Mouse (Mus musculus): ENCODE measurements around the gene Ifnl3. TPM values are rescaled to one million over a fixed set of nuclear protein-coding genes. Genes with fewer than 3 reads are reported as not detected.

The Ifnl3 gene
- polyA plus RNA-seq, 2 experiments = not detected

DNA sequence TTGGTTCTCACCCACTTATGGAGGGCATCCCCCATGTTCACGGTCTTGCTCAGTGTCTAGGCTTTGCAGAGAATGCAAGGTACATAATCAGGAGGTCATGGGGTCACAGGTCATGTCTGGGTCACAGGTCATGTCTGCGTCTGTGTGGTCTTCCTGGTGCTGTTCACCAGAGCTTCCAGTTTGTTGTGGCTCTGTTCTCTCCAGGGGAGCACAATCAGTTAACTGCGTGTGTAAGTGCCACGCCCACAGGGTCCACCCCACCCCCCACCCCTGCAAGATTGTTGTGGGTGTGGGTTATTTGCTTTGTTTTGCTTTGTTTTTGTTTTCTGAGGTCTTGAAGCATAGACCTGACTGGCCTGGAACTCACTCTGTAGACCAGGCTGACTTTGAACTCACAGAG is 38.4 kb upstream of the Ifnl3 start:
- Histone ChIP-seq H3K4me3 (ENCODE audit: insufficient read depth in 1 of 2, low read depth in 2 of 2, low read length in 2 of 2) (no peak overlapping the region), H3K36me3 (replicated peaks; ENCODE audit: control insufficient read depth, insufficient read depth, low read depth) (no peaks in the 10 kb centered on the region), H3K4me1 (replicated peaks; ENCODE audit: control insufficient read depth in 2 of 2, insufficient read depth in 2 of 2, low read length in 1 of 2) (no peaks in the 10 kb centered on the region; a peak in 1 of 4 replicates), H3K9ac (replicated peaks) (no peak overlapping the region), H3K27me3 (ENCODE audit: control insufficient read depth, insufficient read depth, low read length) (peaks cover 5% of the 10 kb centered on the region; the same call in 1 of the 2 replicates), H3K27ac (no peak overlapping the region), H3K9me3 (ENCODE audit: control insufficient read depth, low read length) (no peaks in the 10 kb centered on the region), H3K4me2 (ENCODE audit: low read depth) (no peak overlapping the region)
- WGBS (ENCODE audit: insufficient replicate concordance) = 32% methylated on average over 4 of the region's 4 CpGs
- TF ChIP-seq EP300 (IDR thresholded peaks at IDR 0.05; ENCODE audit: low read depth) (no peak), CTCF (IDR thresholded peaks at IDR 0.05; ENCODE audit: low read depth) (no peak)
- ATAC-seq (ENCODE audit: insufficient read depth) (no peak), DNase-seq (ENCODE audit: low read depth in 3 of 3, low spot score in 3 of 3) (no peak)

DNA sequence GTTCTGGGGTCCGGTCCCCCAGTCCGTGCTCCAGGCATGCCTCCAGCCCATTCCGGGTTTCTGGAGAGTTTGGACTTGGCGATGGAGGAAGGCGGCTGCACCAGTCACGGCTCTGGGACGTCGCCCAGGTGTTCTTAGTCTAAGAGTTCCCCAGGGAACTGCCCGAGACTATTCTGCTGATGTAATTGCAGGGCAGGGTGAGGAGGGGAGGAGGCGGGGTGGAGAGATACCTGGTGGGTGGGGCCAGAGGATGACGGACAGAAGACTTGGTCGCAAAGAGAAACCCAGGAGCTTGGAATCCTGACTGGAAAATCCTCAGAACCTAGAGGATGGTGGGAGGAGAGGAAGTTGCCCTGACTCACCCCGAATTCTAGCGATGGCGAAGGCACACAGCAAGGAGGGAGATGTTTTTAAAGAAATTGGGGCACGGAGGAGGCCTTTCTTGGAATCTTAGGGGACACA is 34.6 kb upstream of the Ifnl3 start:
- H3K4me3 ChIP-seq (ENCODE audit: insufficient read depth in 1 of 2, low read depth in 2 of 2, low read length in 2 of 2) = no peak overlapping the region
- TF ChIP-seq CTCF (IDR thresholded peaks at IDR 0.05; ENCODE audit: low read depth) = no peak
- no peak for TF ChIP-seq EP300 (IDR thresholded peaks at IDR 0.05; ENCODE audit: low read depth)
- no peaks in the 10 kb centered on the region; a peak in 1 of 4 replicates for H3K4me1 ChIP-seq (replicated peaks; ENCODE audit: control insufficient read depth in 2 of 2, insufficient read depth in 2 of 2, low read length in 1 of 2)
- H3K36me3 ChIP-seq (replicated peaks; ENCODE audit: control insufficient read depth, insufficient read depth, low read depth) = no peaks in the 10 kb centered on the region
- H3K4me2 ChIP-seq (ENCODE audit: low read depth) = peak overlapping the region; percentile 1; the same call in 1 of the 2 replicates
- H3K9ac ChIP-seq (replicated peaks) = no peak overlapping the region
- H3K27ac ChIP-seq = no peak overlapping the region
- peaks cover 5% of the 10 kb centered on the region; the same call in 1 of the 2 replicates for H3K27me3 ChIP-seq (ENCODE audit: control insufficient read depth, insufficient read depth, low read length)
- ATAC-seq (ENCODE audit: insufficient read depth) (no peak), DNase-seq (ENCODE audit: low read depth in 3 of 3, low spot score in 3 of 3) (no peak)
- H3K9me3 ChIP-seq (ENCODE audit: control insufficient read depth, low read length) = no peaks in the 10 kb centered on the region
- WGBS (ENCODE audit: insufficient replicate concordance) = 10% methylated on average over 16 of the region's 16 CpGs

DNA sequence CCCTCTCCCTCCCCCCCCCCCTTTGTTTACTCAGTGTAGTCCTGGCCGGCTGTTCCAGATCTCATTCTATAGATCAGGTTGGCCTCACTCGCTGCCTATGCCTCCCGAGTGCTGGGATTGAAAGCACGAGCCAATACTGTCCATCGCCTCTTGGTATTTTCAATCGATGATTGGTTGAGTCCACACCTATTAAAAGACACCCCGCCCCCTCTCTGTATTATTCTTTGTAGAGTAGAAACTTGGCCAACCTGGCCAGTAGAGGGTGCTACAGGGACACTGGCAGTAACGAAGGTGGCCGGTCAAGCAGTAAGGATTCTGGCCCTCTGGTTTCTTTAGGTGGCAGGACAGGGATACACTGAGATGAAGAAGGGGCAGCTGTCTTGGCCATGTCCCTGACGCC is 32.2 kb upstream of the Ifnl3 start:
- H3K27ac ChIP-seq = no peak overlapping the region
- no peaks in the 10 kb centered on the region for H3K36me3 ChIP-seq (replicated peaks; ENCODE audit: control insufficient read depth, insufficient read depth, low read depth)
- H3K4me1 ChIP-seq (replicated peaks; ENCODE audit: control insufficient read depth in 2 of 2, insufficient read depth in 2 of 2, low read length in 1 of 2) = no peaks in the 10 kb centered on the region; a peak in 1 of 4 replicates
- no peak overlapping the region for H3K4me3 ChIP-seq (ENCODE audit: insufficient read depth in 1 of 2, low read depth in 2 of 2, low read length in 2 of 2)
- H3K9ac ChIP-seq (replicated peaks) = no peak overlapping the region
- ATAC-seq (ENCODE audit: insufficient read depth) (peak; percentile 47), DNase-seq (ENCODE audit: low read depth in 3 of 3, low spot score in 3 of 3) (peak; percentile 35 to 45 (median 39))
- 5% methylated on average over 10 of the region's 10 CpGs for WGBS (ENCODE audit: insufficient replicate concordance)
- H3K4me2 ChIP-seq (ENCODE audit: low read depth) = peak overlapping the region; percentile 24
- no peak for TF ChIP-seq EP300 (IDR thresholded peaks at IDR 0.05; ENCODE audit: low read depth)
- TF ChIP-seq CTCF (IDR thresholded peaks at IDR 0.05; ENCODE audit: low read depth) = peak; percentile 75
- no peaks in the 10 kb centered on the region for H3K9me3 ChIP-seq (ENCODE audit: control insufficient read depth, low read length)
- H3K27me3 ChIP-seq (ENCODE audit: control insufficient read depth, insufficient read depth, low read length) = peaks cover 5% of the 10 kb centered on the region; the same call in 1 of the 2 replicates

DNA sequence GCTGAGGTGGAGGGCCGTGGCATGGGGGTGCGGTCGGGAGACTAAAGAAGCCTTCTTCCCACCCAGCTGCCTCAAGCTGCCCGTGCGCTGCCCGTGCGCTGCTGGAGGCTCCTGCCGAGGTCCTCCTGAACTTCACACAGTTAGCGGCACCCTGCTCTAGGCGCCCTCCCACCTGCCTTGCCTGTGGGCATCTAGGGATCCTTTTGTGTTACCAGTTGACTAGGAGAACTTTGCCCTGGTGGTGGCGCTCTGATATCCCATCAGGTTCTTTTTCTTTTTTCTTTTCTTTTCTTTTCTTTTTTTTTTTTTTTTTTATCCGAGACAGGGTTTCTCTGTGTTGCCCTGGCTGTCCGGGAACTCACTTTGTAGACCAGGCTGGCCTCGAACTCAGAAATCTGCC is 31.7 kb upstream of the Ifnl3 start:
- Histone ChIP-seq H3K4me2 (ENCODE audit: low read depth) (peak overlapping the region; percentile 24), H3K36me3 (replicated peaks; ENCODE audit: control insufficient read depth, insufficient read depth, low read depth) (no peaks in the 10 kb centered on the region), H3K27me3 (ENCODE audit: control insufficient read depth, insufficient read depth, low read length) (peaks cover 5% of the 10 kb centered on the region; the same call in 1 of the 2 replicates), H3K9me3 (ENCODE audit: control insufficient read depth, low read length) (no peaks in the 10 kb centered on the region), H3K4me3 (ENCODE audit: insufficient read depth in 1 of 2, low read depth in 2 of 2, low read length in 2 of 2) (no peak overlapping the region), H3K27ac (no peak overlapping the region), H3K4me1 (replicated peaks; ENCODE audit: control insufficient read depth in 2 of 2, insufficient read depth in 2 of 2, low read length in 1 of 2) (no peaks in the 10 kb centered on the region), H3K9ac (replicated peaks) (no peak overlapping the region)
- ATAC-seq (ENCODE audit: insufficient read depth) = no peak
- no peak for DNase-seq (ENCODE audit: low read depth in 3 of 3, low spot score in 3 of 3)
- no peak for TF ChIP-seq EP300 (IDR thresholded peaks at IDR 0.05; ENCODE audit: low read depth)
- no peak for TF ChIP-seq CTCF (IDR thresholded peaks at IDR 0.05; ENCODE audit: low read depth)
- whole genome bisulfite sequencing (ENCODE audit: insufficient replicate concordance) = 48% methylated on average over 14 of the region's 14 CpGs

DNA sequence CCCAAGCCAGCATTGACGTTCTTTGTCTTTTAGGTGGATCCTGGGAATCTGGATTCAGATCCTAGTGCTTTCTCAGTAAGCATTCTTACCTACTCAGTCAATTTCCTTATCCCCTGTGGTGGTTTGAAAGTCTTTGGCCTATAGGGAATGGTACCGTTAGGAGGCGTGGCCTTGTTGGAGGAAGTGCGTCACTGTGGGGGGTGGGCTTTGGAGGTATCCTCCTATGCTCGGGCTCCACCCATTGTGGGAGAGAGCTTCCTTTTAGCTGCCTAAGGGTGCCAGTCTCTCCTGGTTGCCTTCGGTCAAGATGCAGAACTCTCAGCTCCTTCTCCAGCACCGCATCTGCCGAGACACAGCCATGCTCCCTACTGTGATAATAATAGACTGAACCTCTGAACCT is 30.3 kb upstream of the Ifnl3 start:
- Histone ChIP-seq H3K4me3 (ENCODE audit: insufficient read depth in 1 of 2, low read depth in 2 of 2, low read length in 2 of 2) (no peak overlapping the region), H3K9me3 (ENCODE audit: control insufficient read depth, low read length) (no peaks in the 10 kb centered on the region), H3K4me1 (replicated peaks; ENCODE audit: control insufficient read depth in 2 of 2, insufficient read depth in 2 of 2, low read length in 1 of 2) (no peaks in the 10 kb centered on the region), H3K36me3 (replicated peaks; ENCODE audit: control insufficient read depth, insufficient read depth, low read depth) (no peaks in the 10 kb centered on the region), H3K9ac (replicated peaks) (no peak overlapping the region), H3K27me3 (ENCODE audit: control insufficient read depth, insufficient read depth, low read length) (peaks cover 5% of the 10 kb centered on the region; the same call in 1 of the 2 replicates), H3K4me2 (ENCODE audit: low read depth) (no peak overlapping the region), H3K27ac (no peak overlapping the region)
- WGBS (ENCODE audit: insufficient replicate concordance) = 75% methylated on average over 8 of the region's 8 CpGs
- DNase-seq (ENCODE audit: low read depth in 3 of 3, low spot score in 3 of 3) (no peak), ATAC-seq (ENCODE audit: insufficient read depth) (no peak)
- no peak for TF ChIP-seq EP300 (IDR thresholded peaks at IDR 0.05; ENCODE audit: low read depth)
- TF ChIP-seq CTCF (IDR thresholded peaks at IDR 0.05; ENCODE audit: low read depth) = no peak

Data from liver, embryonic 14.5 days (tissue).